Mouse (Mus musculus): ENCODE data around the gene Ccdc187.

The Ccdc187 gene

GRCm38 (mm10) chr2:26294457-26294856 is at the start of gene Ccdc187:
Ccdc187 (minus strand) TSS chr2:26294557.
- no peak for DNase-seq

- no peak for DNase-seq
These were observed 48.5 kb upstream of the Ccdc187 start for GRCm38 (mm10) chr2:26342609-26343490.

DNA sequence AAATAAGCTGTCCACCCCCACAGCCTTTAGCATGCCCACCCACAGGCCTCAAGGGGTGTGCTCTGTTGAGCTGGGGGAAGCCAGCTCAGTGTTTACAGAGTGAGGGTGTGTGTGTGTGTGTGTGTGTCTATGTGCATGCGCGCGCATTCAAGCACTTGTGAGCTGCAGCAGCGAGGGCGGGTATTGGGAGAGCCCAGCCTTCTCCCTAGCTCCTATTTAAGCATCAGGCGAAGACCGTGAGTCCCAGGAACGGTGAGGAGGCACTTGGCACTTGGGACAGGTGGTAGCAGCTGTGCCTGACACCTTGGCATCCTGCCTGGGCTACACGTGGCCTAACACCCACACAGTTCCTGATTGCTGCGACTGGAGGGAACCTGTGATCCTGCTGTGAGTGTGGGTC is 47.7 kb upstream of the Ccdc187 start:
- no peak for DNase-seq

GRCm38 (mm10) chr2:26341510-26341981 is 47.2 kb upstream of the Ccdc187 start:
- DNase-seq, result no peak

- DNase-seq, result no peak
These were observed 44.8 kb upstream of the Ccdc187 start for GRCm38 (mm10) chr2:26339204-26339551.

DNA sequence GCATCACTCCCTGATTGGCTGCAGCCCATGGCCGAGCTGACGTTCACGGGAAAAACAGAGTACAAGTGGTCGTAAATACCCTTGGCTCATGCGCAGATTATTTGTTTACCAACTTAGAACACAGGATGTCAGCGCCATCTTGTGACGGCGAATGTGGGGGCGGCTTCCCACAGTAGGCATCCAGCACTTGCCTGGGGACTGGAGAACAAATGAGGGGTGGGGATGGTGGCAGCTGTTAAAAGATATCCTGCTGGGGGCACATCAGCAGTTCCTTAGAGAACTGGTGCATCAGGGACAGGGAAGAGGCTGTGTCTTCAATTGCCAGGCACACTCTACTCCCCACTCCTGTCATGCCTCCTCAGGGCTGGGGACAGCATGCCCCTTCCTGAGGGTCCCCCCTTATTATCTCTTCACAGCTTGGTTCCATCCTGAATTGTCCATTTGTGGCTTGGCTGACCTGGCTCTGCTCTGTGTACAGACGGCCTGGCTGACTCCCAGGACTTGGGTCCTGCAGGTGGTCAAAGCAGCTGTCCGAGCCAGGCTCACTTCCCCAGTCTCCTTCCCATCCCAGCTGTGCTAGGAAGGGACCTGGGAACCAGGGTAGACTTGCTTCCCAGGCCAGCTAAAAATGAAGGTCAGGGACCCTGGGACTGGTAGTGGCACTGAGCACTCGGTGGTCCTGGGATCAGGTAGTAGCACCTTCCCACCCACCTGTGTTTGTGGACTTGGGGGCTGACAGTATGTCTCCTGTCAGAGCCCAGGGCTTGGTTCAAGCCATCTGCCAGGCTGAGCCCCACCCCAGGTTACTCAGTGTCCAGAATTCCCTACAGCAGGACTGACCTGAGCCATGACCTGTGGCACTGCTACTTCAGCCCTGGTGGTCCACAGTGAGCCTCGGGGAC is 44.2 kb upstream of the Ccdc187 start:
- DNase-seq, result peak; percentile 30

DNA sequence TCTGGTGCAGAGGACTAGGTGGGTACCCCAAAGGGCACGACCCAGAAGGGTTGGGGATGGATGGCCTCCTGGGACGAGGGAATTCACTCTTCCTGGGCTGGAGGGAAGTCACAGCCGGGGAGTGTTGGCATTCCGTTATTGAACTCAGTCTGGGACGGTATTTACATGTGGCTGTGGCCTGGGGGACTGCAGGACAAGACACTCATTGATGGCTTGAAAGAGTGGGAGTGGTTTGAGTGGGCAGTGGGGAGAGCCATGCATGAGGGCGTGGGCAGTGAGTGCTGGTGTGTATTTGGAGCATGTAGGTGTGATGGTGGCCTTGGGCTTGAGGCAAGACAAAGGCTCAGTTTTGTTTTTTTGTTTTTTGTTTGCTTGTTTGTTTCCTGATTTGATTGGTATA is 36.3 kb upstream of the Ccdc187 start:
- no peak for DNase-seq

DNA sequence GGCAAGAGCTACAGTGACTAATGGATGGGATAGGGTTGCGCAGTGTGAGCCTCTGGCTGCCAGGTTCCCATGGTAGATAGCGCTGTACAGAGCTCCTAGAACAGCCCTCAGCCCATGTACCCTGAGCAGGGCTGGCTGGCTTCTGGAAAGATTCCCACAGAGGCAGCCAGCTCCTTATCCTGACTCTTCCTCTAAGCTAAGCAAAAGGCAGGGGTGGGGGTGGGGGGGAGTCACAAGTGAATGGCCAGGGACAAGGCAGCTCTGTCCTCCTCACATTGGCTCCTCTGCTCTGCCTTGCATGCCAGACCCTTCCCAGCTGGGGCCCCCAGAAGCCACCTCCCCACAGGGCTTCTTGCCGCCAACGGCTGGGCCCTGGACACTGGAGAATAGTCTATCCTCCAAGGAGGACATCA is 35.7 kb upstream of the Ccdc187 start:
- no peak for DNase-seq

DNA sequence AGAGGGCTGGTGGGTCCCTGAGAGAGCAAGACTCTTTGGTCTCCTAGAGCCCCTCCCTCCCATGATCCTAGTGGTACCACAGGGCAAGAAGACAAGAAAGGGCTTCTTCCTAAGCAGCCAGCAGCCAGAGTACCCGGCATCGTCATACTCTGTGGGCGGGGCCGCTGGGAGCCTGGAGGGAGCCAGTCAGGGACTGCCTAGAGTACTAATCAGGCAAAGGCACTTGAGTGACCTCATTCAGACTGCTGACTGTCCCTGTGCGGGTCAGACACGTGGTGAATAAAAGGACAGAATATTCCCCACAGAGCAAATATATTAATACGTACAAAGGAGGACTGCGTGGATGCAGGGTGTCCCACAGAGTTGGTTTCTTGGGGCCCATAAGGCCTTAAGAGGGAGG is 35.0 kb upstream of the Ccdc187 start:
- DNase-seq, result peak; percentile 31

DNA sequence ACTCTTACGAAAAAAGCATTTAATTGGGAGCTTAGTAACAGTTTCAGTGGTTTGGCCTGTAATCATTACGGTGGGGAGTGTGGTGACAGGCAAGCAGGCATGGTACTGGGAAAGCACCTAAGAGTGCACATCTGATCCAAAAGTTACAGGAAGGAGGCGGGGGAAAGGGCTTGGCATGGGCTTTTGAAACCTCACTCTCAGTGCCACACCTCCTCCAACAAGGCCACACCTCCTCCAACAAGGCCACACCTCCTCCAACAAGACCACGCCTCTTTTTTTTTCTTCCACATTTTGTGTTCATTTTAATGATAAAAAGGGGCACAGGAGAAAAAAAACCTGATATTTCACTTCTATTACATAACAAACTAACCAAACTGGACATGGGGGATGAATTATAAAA is 33.5 kb upstream of the Ccdc187 start:
- DNase-seq, result no peak

- peak; percentile 85 for DNase-seq
These were observed 31.2 kb upstream of the Ccdc187 start for GRCm38 (mm10) chr2:26325386-26326181.

DNA sequence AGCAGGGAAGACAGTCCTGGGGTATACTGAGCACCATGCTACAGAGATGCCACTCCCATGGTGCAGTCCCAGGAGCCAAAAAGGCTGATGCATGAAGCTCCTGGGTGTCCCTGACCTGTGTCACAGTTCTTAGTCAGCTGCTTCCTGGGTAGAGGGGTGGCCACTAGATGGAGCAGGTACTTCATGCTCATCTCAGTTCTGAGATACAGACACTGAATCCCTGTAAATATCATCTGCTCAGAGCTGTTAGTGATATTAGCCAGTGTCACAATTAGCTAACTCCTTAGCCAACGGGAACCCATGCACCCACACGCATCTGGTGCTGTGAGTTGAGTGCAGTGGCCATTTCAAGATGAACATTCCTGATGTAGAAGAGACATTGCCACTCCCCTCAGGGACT is 30.6 kb upstream of the Ccdc187 start:
- peak; percentile 35 for DNase-seq

DNA sequence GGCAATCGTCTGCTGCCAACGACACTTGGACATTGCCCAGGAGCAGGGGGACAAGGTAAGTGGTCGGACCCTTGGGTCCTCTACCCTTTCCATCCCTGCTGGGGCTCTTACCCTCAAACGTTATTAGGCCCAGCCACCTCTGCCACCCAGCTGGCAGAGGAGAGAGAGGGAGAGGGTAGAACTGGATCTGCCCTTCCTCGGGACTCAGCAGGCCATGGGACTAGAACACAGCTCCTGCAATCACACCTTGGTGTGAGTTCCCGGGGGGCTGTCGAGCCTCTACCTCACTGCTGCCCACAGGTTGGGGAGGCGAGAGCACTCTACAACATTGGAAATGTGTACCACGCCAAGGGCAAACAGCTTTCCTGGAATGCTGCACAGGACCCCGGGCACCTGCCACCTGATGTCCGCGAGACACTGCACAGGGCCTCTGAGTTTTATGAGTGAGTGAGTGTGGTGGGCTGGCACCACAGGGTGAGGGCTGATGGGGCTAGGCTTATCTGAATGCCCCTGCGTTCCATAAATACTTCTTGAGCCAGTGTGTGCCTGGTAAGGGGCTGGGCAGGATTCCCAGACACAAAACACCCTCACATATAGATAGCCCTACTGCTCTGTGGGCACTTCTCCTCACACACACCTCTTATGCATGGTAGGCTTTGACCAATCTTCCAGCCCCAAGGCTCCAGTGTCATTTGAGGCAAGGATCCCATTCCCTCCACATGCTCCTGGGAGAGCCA is 29.4 kb upstream of the Ccdc187 start:
- no peak for DNase-seq

DNA sequence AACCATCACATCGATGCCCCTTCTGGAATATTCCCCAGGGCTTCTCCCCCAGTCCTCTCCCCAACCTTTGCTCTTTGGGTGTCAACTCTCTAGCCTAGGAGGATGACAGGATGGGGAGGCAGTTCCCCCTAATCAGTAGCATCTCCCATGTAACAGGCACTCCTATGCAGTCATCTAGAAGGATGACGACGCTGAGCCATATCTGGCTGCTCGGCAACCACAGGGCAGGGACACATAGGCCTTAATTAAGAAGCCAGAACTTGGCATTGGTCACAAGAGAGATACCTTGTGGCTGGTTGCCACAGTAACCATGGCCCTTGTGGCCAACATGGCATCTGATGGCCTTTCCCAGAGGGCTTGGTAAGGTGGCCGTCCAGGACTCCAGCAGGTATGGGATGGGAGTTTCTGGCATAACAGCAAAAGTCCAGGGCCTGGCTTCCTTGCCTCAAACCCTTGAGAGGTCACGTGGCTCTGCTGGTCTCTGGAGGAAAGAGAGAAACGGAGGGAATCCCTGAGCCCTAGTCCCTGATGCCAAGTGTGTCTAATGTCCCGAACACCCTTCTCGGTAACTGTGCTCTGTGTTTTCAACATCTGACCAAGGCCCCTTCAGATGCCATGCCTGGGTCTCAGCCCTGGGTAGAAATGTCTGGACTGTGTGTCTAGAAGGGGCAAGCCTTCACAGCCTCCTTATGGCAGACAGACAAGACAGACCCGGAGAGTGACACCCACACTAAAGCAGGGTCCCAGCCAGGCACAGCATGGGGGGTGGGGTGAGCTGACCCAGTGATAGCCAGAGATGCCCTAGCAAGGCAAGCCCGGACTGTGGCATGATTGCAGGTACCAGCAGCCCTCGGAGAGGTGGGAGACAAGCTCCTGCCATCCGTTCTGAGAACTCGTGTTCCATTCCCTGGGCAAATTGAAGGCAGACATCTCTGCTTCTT is 26.2 kb upstream of the Ccdc187 start:
- DNase-seq, result no peak

GRCm38 (mm10) chr2:26319519-26320244 is 25.3 kb upstream of the Ccdc187 start:
- DNase-seq, result peak; percentile 69

- no peak for DNase-seq
These were observed 24.8 kb upstream of the Ccdc187 start for GRCm38 (mm10) chr2:26319109-26319508.

DNA sequence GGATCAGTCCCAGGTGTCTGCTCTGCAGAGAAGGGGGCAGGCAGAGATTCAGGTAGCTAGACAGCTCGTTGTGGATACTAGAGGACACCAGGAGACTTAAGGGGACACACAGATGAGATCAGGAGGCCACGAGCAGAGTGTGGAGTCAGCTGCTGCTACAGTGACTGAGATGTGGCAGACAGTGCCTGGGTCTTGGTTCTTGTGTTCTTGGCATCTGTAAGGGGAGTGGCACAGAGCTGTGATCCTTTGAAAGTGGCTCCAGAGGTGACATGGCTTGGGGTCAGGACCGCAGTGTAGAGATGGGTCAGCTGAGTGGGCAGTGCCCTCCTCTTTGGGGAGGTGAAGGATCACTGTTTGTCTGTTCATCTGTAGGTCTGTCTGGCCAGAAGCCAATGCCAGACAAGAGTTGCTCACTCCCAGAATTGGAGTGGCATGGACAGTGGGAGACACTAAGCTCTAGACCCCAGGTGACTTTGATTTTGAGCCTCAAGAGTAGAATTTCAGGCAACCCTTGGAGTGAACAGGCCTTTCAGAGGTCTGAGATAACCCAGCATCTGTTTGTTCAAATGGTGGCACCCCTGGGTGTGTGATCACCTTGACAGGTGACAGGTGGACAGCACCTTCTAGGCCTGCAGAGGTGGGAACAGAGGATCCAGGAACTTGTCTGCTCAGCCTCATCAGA is 23.8 kb upstream of the Ccdc187 start:
- no peak for DNase-seq

- no peak for DNase-seq
These were observed 23.0 kb upstream of the Ccdc187 start for GRCm38 (mm10) chr2:26317371-26317770.

GRCm38 (mm10) chr2:26316576-26317246 is 22.4 kb upstream of the Ccdc187 start:
- DNase-seq, result peak; percentile 43

All from retina, postnatal 1 day (tissue).